Mouse (Mus musculus) E14TG2a.4 (cell line): ENCODE measurements around the gene Nde1.

Source experiments
- CTCF ChIP-seq: conservative IDR thresholded peaks from 2 replicates; pipeline ENCODE4 v1.5.1; 2014; ENCODE audit warnings: low read length
- NANOG ChIP-seq: IDR thresholded peaks from 2 replicates; pipeline ENCODE4 v1.6.1; 2014; ENCODE audit warnings: borderline replicate concordance, low read length, mixed read lengths
- POU5F1 ChIP-seq: IDR thresholded peaks from 2 replicates; pipeline ENCODE4 v1.6.1; 2014; ENCODE audit warnings: low read length, borderline replicate concordance

GRCm38 (mm10) chr16:14237100-14237723, 74.1 kb downstream of the Nde1 start:
- TF ChIP-seq CTCF (peak; percentile 94), POU5F1 (no peak), NANOG (no peak)
